Mouse (Mus musculus) lung, postnatal 36 days (tissue): ENCODE data around the gene Tubgcp4.
A peak's percentile ranks its signal among the peaks of the same experiment; 100 is the strongest.

Source experiments
- DNase-seq: peaks from one replicate; pipeline ENCODE4 v3.0.0; 2022; ENCODE audit warnings: mixed read lengths

Gene Tubgcp4

DNA sequence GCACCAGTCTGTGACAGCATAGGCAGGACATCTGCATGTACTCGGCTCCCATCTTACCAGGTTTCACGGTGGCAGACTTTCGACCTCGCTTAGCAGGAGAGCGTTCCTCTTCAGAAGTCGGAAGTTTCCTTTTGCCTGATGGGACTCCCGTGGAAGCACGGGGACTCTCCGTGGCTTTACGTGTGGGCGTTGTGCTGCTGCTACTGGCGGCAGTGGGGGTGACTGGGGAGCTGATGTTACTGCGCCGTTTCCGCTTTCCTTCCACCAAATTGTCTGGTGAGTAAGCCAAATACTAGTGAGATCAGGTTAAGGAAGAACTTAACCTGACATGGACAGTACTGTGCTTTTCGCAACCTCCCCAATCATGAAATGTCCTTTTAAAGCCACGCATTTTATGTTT lies 33.8 kb downstream of the Tubgcp4 start:
- no peak for DNase-seq

GRCm38 (mm10) chr2:121206541-121206940 lies 36.1 kb downstream of the Tubgcp4 start:
- DNase-seq, result no peak

- peak; percentile 2 for DNase-seq
Measured at GRCm38 (mm10) chr2:121214491-121214890, 44.0 kb downstream of the Tubgcp4 start.

- DNase-seq, result no peak
Measured at GRCm38 (mm10) chr2:121219177-121219576, 48.7 kb downstream of the Tubgcp4 start.

- DNase-seq, result no peak
Measured at GRCm38 (mm10) chr2:121219994-121220393, 49.5 kb downstream of the Tubgcp4 start.

DNA sequence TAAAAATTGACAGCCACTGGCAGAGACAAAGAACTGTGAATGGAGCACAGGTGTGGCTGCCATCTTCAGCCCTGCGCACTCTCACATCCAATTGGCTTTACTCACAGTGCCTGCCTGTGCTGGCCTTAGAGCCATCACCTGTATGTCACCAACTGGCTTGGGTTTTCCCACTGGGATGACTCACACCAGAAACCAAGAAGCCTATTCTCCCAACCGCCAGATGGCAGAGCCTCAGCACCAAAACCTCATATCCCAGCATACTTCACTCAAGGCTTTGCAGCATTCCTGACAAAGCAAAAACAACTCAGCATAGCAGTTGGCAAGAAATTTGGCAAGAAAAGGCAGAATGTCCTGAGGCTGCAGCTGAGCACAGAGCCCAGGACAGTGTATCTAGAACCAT lies 52.6 kb downstream of the Tubgcp4 start:
- DNase-seq, result peak; percentile 4

- no peak for DNase-seq
Measured at GRCm38 (mm10) chr2:121228135-121228534, 57.7 kb downstream of the Tubgcp4 start.

GRCm38 (mm10) chr2:121235460-121236072 lies 65.1 kb downstream of the Tubgcp4 start:
- DNase-seq, result no peak

GRCm38 (mm10) chr2:121239426-121239825 lies 69.0 kb downstream of the Tubgcp4 start:
- DNase-seq, result no peak

DNA sequence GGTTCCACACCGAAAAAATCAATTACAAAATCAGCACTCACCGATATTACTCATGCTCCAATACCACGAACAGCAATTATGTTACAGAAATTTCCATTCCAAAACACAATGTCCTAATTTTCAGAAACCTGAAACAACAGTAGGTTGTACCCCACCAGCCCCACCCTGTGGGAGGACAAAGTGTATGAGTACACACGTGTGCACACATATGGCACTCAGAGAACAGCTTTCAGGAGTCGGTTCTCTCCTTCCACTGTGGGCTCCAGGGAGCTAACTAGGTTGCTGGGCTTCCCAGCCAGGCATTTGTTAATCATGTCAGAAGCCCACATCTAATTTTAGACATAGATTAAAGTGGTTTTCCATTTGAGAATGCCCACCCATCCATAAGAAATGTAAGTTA lies 73.6 kb downstream of the Tubgcp4 start:
- no peak for DNase-seq
